Mouse (Mus musculus) urinary bladder, postnatal 4 days (tissue): ENCODE measurements at regions not wholly inside any gene's neighbourhood (a gene's known extent, or its start where the extent isn't known, plus 50 kb on each side); places are given as distances from the start of the nearest gene placed in this dataset.

Source experiments
- DNase-seq, 2 experiments: peaks; one replicate each; pipeline ENCODE4 v3.0.0; 2021 to 2022; ENCODE audit warnings: low spot score in 2 of 2

- no peak for DNase-seq
Observed at GRCm38 (mm10) chr13:80798863-80799817, 84.0 kb upstream of the Arrdc3 start.

DNA sequence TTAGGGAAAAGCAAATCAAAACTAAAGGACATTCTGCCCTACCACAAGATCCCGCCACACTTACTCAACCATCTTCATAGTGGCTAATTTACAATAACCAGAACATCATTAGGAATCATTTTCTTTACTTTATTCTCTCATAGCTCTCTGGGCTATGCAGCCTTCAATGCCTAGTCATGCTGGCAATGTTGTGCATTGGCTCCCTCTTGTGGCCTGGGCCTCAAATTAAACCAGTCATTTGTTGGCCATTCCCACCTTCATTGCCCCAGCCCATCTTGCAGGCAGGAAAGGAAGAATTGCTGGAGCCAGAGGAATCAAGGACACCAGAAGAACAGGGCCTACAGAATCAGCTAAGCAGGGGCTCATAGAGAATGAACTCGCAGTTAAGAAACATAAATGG lies 77.0 kb upstream of the Arrdc3 start:
- peak in 1 of 2 experiments; percentile 17 for DNase-seq

GRCm38 (mm10) chr13:80827037-80827471 lies 56.1 kb upstream of the Arrdc3 start:
- DNase-seq, result no peak
